Mouse (Mus musculus): ENCODE measurements around the gene Sectm1a. TPM values are rescaled to one million over a fixed set of nuclear protein-coding genes. Genes with fewer than 3 reads are reported as not detected.

The Sectm1a gene
- polyA plus RNA-seq, 1 experiment from 2014 or later: 0.32 TPM

- Histone ChIP-seq H3K27ac (ENCODE audit: low read depth, low read length) (no peak overlapping the region), H3K4me1 (replicated peaks; ENCODE audit: control insufficient read depth, insufficient read depth, low read length) (peaks cover 8% of the 10 kb centered on the region), H3K36me3 (ENCODE audit: control insufficient read depth, insufficient read depth, low read length) (no peaks in the 10 kb centered on the region), H3K4me3 (ENCODE audit: low read depth, low read length) (no peak overlapping the region), H3K4me2 (no peak overlapping the region), H3K9me3 (ENCODE audit: control insufficient read depth, low read length) (no peaks in the 10 kb centered on the region), H3K27me3 (replicated peaks; ENCODE audit: control insufficient read depth, insufficient read depth, low read length) (no peaks in the 10 kb centered on the region; the same call in 1 of the 2 replicates), H3K9ac (ENCODE audit: low read depth, low read length) (no peak overlapping the region)
- DNase-seq (ENCODE audit: low spot score): no peak
- 45% methylated on average over 7 of the region's 7 CpGs for WGBS
- peak; percentile 49; the same call in 1 of the 2 replicates for ATAC-seq (replicated peaks; ENCODE audit: low FRiP score)
Measured at GRCm38 (mm10) chr11:121027259-121027658, 53.8 kb downstream of the Sectm1a start.

- ATAC-seq (replicated peaks; ENCODE audit: low FRiP score): no peak
- no peak overlapping the region for H3K27ac ChIP-seq (ENCODE audit: low read depth, low read length)
Measured at GRCm38 (mm10) chr11:121024163-121024562, 56.9 kb downstream of the Sectm1a start.

GRCm38 (mm10) chr11:121019501-121019900 is 61.5 kb downstream of the Sectm1a start:
- Histone ChIP-seq H3K9me3 (ENCODE audit: control insufficient read depth, low read length) (no peaks in the 10 kb centered on the region), H3K4me2 (no peak overlapping the region), H3K27ac (ENCODE audit: low read depth, low read length) (no peak overlapping the region), H3K36me3 (ENCODE audit: control insufficient read depth, insufficient read depth, low read length) (no peaks in the 10 kb centered on the region), H3K4me3 (ENCODE audit: low read depth, low read length) (no peak overlapping the region), H3K27me3 (replicated peaks; ENCODE audit: control insufficient read depth, insufficient read depth, low read length) (no peaks in the 10 kb centered on the region), H3K9ac (ENCODE audit: low read depth, low read length) (no peak overlapping the region), H3K4me1 (replicated peaks; ENCODE audit: control insufficient read depth, insufficient read depth, low read length) (peaks cover 5% of the 10 kb centered on the region; the same call in 1 of the 2 replicates)
- DNase-seq (ENCODE audit: low spot score): no peak
- 80% methylated on average over 5 of the region's 5 CpGs for WGBS
- ATAC-seq (replicated peaks; ENCODE audit: low FRiP score): no peak

More at GRCm38 (mm10) chr11:121024163-121024562, 56.9 kb downstream of the Sectm1a start:
- Histone ChIP-seq H3K4me2 (no peak overlapping the region), H3K4me3 (ENCODE audit: low read depth, low read length) (no peak overlapping the region), H3K4me1 (replicated peaks; ENCODE audit: control insufficient read depth, insufficient read depth, low read length) (peaks cover 8% of the 10 kb centered on the region), H3K36me3 (ENCODE audit: control insufficient read depth, insufficient read depth, low read length) (no peaks in the 10 kb centered on the region), H3K27me3 (replicated peaks; ENCODE audit: control insufficient read depth, insufficient read depth, low read length) (no peaks in the 10 kb centered on the region), H3K9me3 (ENCODE audit: control insufficient read depth, low read length) (no peaks in the 10 kb centered on the region), H3K9ac (ENCODE audit: low read depth, low read length) (no peak overlapping the region)
- 38% methylated on average over 6 of the region's 6 CpGs for WGBS
- DNase-seq (ENCODE audit: low spot score): no peak

GRCm38 (mm10) chr11:121017703-121018102 is 63.3 kb downstream of the Sectm1a start:
- no peak overlapping the region for H3K4me3 ChIP-seq (ENCODE audit: low read depth, low read length)
- no peak overlapping the region for H3K4me2 ChIP-seq
- no peaks in the 10 kb centered on the region for H3K36me3 ChIP-seq (ENCODE audit: control insufficient read depth, insufficient read depth, low read length)
- H3K27ac ChIP-seq (ENCODE audit: low read depth, low read length): no peak overlapping the region
- WGBS: 35% methylated on average over 3 of the region's 3 CpGs
- ATAC-seq (replicated peaks; ENCODE audit: low FRiP score): peak; percentile 71; the same call in 1 of the 2 replicates
- H3K9ac ChIP-seq (ENCODE audit: low read depth, low read length): no peak overlapping the region
- H3K27me3 ChIP-seq (replicated peaks; ENCODE audit: control insufficient read depth, insufficient read depth, low read length): no peaks in the 10 kb centered on the region
- no peaks in the 10 kb centered on the region for H3K4me1 ChIP-seq (replicated peaks; ENCODE audit: control insufficient read depth, insufficient read depth, low read length)
- no peaks in the 10 kb centered on the region for H3K9me3 ChIP-seq (ENCODE audit: control insufficient read depth, low read length)
- peak; percentile 39 for DNase-seq (ENCODE audit: low spot score)

Other genes starting within 250 kb of the Sectm1a start
- 4.2 and 4.7 TPM in 2 replicates for gene Ccdc57, start 148.3 kb downstream of the Sectm1a start, polyA plus RNA-seq (2014; fragmentation: Nextera tagmentation; extraction: Ambion mirVana)
- gene Slc16a3, start 132.7 kb downstream of the Sectm1a start, polyA plus RNA-seq (2014; fragmentation: Nextera tagmentation; extraction: Ambion mirVana): 257 and 272 TPM in 2 replicates
- 62.2 and 66.5 TPM in 2 replicates for gene Csnk1d, start 89.9 kb downstream of the Sectm1a start, polyA plus RNA-seq (2014; fragmentation: Nextera tagmentation; extraction: Ambion mirVana)
- gene Cd7, start 41.8 kb downstream of the Sectm1a start, polyA plus RNA-seq (2014; fragmentation: Nextera tagmentation; extraction: Ambion mirVana): 0.18 TPM in 2 replicates
- gene Sectm1b, start 17.7 kb downstream of the Sectm1a start, polyA plus RNA-seq (2014; fragmentation: Nextera tagmentation; extraction: Ambion mirVana): not detected in 2 replicates
- 0.29 TPM in 1 of 2 replicates, not detected in the other for gene Tex19.2, start 37.5 kb upstream of the Sectm1a start, polyA plus RNA-seq (2014; fragmentation: Nextera tagmentation; extraction: Ambion mirVana)
- gene Tex19.1, start 64.9 kb upstream of the Sectm1a start, polyA plus RNA-seq (2014; fragmentation: Nextera tagmentation; extraction: Ambion mirVana): 0.43 and 0.44 TPM in 2 replicates
- not detected in 2 replicates for gene Uts2r, start 79.1 kb upstream of the Sectm1a start, polyA plus RNA-seq (2014; fragmentation: Nextera tagmentation; extraction: Ambion mirVana)
- 5.1 and 5.6 TPM in 2 replicates for gene Hexdc, start 123.2 kb upstream of the Sectm1a start, polyA plus RNA-seq (2014; fragmentation: Nextera tagmentation; extraction: Ambion mirVana)
- gene Ogfod3, start 123.5 kb upstream of the Sectm1a start, polyA plus RNA-seq (2014; fragmentation: Nextera tagmentation; extraction: Ambion mirVana): 21.7 and 23.4 TPM in 2 replicates
- 35.1 and 38.2 TPM in 2 replicates for gene Cybc1, start 148.1 kb upstream of the Sectm1a start, polyA plus RNA-seq (2014; fragmentation: Nextera tagmentation; extraction: Ambion mirVana)
- gene Narf, start 156.0 kb upstream of the Sectm1a start, polyA plus RNA-seq (2014; fragmentation: Nextera tagmentation; extraction: Ambion mirVana): 81.5 and 89.4 TPM in 2 replicates
- 9.3 and 10.7 TPM in 2 replicates for gene Foxk2, start 178.8 kb upstream of the Sectm1a start, polyA plus RNA-seq (2014; fragmentation: Nextera tagmentation; extraction: Ambion mirVana)

Data from liver, embryonic 11.5 days (tissue).